Mouse (Mus musculus): ENCODE results near the gene Zfp335. TPM values are rescaled to one million over a fixed set of nuclear protein-coding genes. Genes with fewer than 3 reads are reported as not detected.
"Not testable (repeated sequence)": the region's sequence is repeated elsewhere in the genome, so short reads cannot be mapped to it uniquely, and the experiment has no call there.

The Zfp335 gene
- total RNA-seq, 4 experiments from 2014 or later = 7.6 to 8.5 (median 8.2) TPM

DNA sequence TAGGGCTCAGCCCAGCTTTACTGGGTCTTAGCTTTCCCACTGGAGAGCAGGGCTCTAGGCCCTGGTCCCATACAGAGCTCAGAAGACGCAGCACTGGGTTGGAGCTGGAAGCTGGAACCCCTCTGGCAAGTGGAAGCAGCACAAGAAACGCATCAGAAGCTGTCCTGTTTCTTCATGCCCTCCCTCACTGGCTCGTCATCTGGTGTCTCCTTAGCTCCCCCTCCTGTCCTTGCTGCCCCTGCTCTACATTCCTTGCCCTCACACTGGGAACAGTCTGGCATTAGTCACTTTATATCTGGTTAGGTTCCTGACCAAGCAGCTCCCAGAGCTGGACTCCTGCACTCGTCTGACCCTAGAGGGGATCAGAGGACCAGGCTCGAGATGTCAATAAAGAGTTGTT, 17.5 kb downstream of the Zfp335 start:
- no peak for DNase-seq (ENCODE audit: low spot score)

DNA sequence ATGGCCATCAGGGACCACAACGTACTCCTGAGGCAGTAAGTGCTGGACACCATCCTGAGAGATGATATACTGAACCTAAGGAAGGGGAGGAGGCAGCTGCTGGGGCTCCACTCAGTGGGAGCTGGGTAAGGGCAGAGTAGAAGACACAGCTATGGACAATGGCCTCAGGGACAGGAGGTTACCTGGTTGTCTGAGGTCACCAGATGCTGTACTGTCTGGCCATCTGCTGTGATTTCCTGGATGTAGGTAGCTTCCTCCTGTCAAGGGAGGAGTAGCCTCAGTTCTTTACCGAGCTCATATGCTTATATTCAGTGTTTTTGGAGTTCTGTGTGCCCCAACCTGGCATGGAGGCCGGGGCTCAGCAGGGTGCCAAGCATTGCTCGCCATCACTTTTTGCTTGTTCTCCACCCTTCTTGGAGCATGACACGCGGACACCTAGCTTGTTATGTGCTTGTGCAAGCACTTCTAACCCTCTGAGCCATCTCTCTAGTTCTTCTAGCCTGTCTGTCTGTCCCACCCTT, 18.8 kb downstream of the Zfp335 start:
- DNase-seq (ENCODE audit: low spot score) = no peak

- DNase-seq (ENCODE audit: low spot score) = peak; percentile 38
These were observed 19.5 kb downstream of the Zfp335 start for GRCm38 (mm10) chr2:164891908-164892695.

- no peak for DNase-seq (ENCODE audit: low spot score)
These were observed 20.3 kb downstream of the Zfp335 start for GRCm38 (mm10) chr2:164891056-164891834.

GRCm38 (mm10) chr2:164890411-164891049, 21.0 kb downstream of the Zfp335 start:
- DNase-seq (ENCODE audit: low spot score) = no peak

GRCm38 (mm10) chr2:164889960-164890359, 21.6 kb downstream of the Zfp335 start:
- no peak for DNase-seq (ENCODE audit: low spot score)

- DNase-seq (ENCODE audit: low spot score) = no peak
These were observed 22.6 kb downstream of the Zfp335 start for GRCm38 (mm10) chr2:164888996-164889395.

- DNase-seq (ENCODE audit: low spot score) = no peak
These were observed 24.9 kb downstream of the Zfp335 start for GRCm38 (mm10) chr2:164886617-164887016.

DNA sequence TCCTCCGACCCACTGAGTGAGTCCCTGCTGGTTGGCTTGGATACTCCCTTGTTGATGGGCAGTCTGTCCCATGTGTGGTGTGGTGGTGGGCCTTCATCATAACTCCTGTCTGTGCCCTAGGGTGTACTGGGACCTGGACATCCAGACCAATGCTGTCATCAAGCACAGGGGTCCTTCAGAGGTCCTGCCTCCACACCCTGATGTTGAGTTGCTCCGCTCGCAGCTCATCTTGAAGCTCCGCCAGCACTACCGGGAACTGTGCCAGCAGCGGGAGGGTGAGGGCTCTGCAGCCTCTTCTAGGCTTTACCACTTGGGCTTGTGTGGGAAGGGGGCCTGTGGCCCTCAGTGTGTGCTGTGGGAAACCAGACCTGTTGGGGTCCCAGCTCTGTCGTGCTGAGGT, 25.8 kb downstream of the Zfp335 start:
- DNase-seq (ENCODE audit: low spot score) = peak; percentile 61

GRCm38 (mm10) chr2:164882619-164883018, 28.9 kb downstream of the Zfp335 start:
- no peak for DNase-seq (ENCODE audit: low spot score)

GRCm38 (mm10) chr2:164879568-164880277, 31.8 kb downstream of the Zfp335 start:
- peak; percentile 93 for DNase-seq (ENCODE audit: low spot score)

GRCm38 (mm10) chr2:164879228-164879567, 32.4 kb downstream of the Zfp335 start, which contains the start of gene Pcif1:
TSS of gene Pcif1 (plus strand) at chr2:164879304.
- DNase-seq (ENCODE audit: low spot score) = peak; percentile 89

GRCm38 (mm10) chr2:164878509-164879227, 32.9 kb downstream of the Zfp335 start:
- no peak for DNase-seq (ENCODE audit: low spot score)

DNA sequence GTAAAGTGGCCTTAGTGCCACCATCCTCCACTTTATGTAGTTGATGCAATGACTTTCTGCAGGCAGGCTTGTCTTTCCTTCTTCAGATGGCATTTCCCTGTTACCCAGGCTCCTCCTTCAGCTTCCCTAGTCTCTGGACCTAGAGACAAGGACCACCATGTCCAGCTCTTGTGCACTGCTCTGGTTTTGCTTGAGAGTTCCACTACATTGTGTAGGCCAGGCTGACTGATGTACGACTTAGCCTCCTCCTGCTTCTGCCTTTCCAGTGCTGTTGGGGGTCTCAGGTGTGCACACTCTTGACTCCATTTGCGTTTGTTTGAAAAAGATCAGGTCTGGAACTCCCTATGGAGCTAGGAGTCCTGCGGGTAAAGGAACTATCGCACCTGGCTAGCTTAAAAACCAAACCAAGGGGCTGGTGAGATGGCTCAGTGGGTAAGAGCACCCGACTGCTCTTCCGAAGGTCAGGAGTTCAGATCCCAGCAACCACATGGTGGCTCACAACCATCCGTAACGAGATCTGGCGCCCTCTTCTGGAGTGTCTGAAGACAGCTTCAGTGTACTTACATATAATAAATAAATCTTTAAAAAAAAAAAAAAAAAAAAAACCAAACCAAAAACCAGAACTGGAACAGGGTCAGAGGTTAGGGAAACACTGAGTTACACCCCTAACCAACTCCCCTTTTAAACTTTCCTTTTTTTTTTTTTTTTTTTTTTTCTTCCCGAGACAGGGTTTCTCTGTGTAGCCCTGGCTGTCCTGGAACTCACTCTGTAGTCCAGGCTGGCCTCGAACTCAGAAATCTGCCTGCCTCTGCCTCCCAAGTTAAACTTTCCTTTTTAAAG, 34.0 kb downstream of the Zfp335 start:
- DNase-seq (ENCODE audit: low spot score) = not testable (repeated sequence)

GRCm38 (mm10) chr2:164875648-164876047, 35.9 kb downstream of the Zfp335 start:
- DNase-seq (ENCODE audit: low spot score) = not testable (repeated sequence)

DNA sequence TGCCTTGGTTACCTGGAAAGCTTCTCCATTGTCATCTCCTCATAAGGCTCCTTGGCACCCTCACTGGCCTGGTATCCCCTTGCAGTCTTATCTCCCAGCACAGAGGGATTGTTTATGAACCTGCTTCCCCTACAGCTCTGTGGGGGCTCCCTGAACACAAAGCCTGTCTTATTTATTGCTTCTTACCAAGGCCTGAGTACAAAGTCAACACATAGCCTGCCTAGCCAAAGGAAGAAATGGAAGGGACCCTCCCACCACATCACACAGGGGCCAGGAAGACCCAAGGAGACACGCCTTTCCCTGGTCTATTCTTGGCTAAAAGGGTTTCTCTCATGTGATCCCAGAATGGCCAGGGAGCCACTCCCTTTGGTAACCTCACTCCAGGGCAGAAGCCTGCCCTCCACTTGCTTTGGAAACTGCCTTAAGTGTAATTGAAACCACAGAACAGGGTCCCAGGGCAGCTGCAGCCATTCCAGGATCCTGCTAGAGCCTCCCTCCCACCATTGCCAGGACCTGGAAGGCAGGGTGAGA, 37.3 kb downstream of the Zfp335 start:
- peak; percentile 82 for DNase-seq (ENCODE audit: low spot score)

DNA sequence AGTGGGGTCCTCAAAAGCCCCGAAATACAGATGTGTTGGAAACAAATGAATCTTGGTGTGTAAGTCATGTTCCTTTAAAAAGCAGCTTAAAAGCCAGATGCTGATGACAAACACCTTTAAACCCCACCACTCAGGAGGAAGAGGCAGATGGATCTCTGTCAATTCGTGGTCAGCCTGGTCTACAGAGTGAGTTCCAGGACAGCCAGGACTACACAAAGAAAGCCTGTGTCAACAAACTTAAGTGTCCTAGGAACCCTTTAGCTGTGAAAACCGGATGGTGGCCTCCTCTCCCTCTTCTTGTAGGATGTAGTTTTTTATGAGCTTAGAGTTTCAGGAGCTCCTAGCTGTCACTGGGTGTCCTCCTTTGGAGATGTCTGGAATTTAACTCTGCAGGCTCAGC, 37.9 kb downstream of the Zfp335 start:
- no peak for DNase-seq (ENCODE audit: low spot score)

DNA sequence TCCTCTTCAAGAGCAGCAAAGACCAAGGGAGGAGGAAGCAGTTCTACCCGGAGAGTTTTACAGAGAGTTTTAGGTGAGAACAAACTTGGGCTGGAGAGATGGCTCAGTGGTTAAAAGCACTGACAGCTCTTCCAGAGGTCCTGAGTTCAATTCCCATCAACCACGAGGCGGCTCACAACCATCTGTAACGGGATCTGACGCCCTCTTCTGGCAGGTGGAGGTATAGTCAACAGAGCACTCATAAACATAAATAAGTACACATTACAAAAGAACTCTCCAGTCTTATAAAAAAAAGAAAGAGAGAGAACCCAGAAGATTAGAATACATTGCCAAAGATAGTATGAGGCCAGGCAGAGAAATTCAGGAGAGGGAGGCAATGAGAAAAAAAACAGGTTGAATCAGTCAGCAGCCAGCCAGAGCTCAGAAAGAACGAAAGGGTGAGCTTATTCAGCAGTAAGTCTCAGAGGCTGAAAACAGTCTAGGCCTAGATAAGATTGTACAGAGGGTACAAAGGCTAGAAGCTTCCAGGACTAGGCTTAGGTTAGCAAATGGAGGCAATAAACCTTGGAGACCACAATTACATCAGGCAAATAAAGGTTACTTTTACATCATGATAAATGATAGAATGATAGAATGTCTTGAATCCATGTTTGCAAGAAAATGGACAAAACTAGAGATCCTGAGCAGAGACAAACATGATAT, 39.8 kb downstream of the Zfp335 start:
- no peak for DNase-seq (ENCODE audit: low spot score)

DNA sequence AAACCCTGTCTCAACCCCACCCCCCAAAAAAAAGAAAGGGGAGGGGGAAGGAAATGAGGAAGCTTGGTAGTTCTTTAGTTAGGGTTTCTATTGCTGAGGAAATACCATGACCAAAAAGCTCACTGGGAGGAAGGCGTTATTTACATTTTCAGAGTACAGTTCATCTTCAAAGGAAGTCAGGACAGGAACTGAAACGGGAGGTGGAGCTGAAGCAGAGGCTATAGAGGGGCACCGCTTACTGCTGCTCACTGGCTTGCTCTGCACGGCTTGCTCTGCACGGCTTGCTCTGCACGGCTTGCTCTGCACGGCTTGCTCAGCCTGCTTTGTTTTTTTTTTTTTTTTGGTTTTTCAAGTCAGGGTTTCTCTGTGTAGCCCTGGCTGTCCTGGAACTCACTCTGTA, 43.1 kb downstream of the Zfp335 start:
- no peak for DNase-seq (ENCODE audit: low spot score)

Data from heart, adult 8-10 months (tissue).